Mouse (Mus musculus) testis, adult 2 months (tissue): Measurements from ENCODE around the gene Slc25a33.

Source experiments
- CTCF ChIP-seq: fragments of 200-500 bp; IDR thresholded peaks from 2 replicates; pipeline ENCODE4 v1.5.1; 2012; ENCODE audit warnings: low read depth, mild to moderate bottlenecking, inconsistent platforms, low read length, moderate library complexity; ENCODE audit not compliant: control insufficient read depth, insufficient read depth, insufficient replicate concordance
- POLR2A ChIP-seq: fragments of 200-500 bp; IDR thresholded peaks from 2 replicates; pipeline ENCODE4 v1.6.1; 2012; ENCODE audit warnings: low read depth, mild to moderate bottlenecking, inconsistent platforms, low read length, moderate library complexity; ENCODE audit not compliant: control insufficient read depth

DNA sequence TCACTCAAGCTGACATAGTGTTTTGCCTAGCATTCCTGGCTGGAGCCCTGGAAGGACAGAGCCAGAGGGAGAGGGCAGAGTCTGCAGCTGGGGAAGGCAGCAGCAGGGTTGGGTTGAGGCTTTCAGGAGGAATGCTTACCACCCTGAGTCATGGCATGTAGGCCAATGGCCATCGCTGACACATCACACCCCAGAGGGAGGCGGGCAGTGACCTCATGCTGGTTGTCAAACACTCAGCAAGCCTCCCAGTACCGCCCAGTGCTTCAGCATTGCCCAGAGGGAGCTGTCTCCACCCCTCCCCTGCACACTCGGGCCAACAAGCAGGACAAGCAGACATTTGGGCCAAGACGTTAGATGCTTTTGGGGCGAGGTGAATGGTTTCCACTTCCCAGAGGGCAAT, 46.5 kb upstream of the Slc25a33 start:
- TF ChIP-seq CTCF = no peak
- no peak for TF ChIP-seq POLR2A
